Mouse (Mus musculus) intestine, embryonic 14.5 days (tissue): ENCODE results near the gene Glb1l2. TPM values are rescaled to one million over a fixed set of nuclear protein-coding genes. Genes with fewer than 3 reads are reported as not detected.

Experiments used
- ATAC-seq: fragments of 200-750 bp; cut with Nextera tagmentation; replicated peaks from 2 replicates; pipeline ENCODE4 v1.8.0; 2017; ENCODE audit warnings: low read depth, moderate number of reproducible peaks, moderate TSS enrichment, moderate library complexity; ENCODE audit not compliant: low FRiP score, low TSS enrichment
- DNase-seq: peaks from one replicate; pipeline ENCODE4 v3.0.0-alpha.2; 2018; ENCODE audit warnings: low spot score
- H3K27ac ChIP-seq: fragments of 300-500 bp; sonication (generic); 2 replicates; pipeline ENCODE4 v1.5.1; 2014; ENCODE audit warnings: low read depth, mild to moderate bottlenecking, control low read depth
- H3K27me3 ChIP-seq: fragments of 300-500 bp; sonication (generic); replicated peaks from 2 replicates; pipeline ENCODE4 v1.6.1; 2014; ENCODE audit warnings: low read length, control low read depth; ENCODE audit not compliant: control insufficient read depth, insufficient read depth
- H3K36me3 ChIP-seq: fragments of 300-500 bp; sonication (generic); 2 replicates; pipeline ENCODE4 v1.6.1; 2014; ENCODE audit warnings: low read length, control low read depth; ENCODE audit not compliant: control insufficient read depth, insufficient read depth
- H3K4me1 ChIP-seq: fragments of 300-500 bp; sonication (generic); replicated peaks from 2 replicates; pipeline ENCODE4 v1.6.1; 2014; ENCODE audit warnings: low read length, control low read depth, mixed read lengths; ENCODE audit not compliant: control insufficient read depth, insufficient read depth
- H3K4me2 ChIP-seq: fragments of 300-500 bp; sonication (generic); 2 replicates; pipeline ENCODE4 v1.6.1; 2014; ENCODE audit warnings: low read length
- H3K4me3 ChIP-seq: fragments of 300-500 bp; sonication (generic); 2 replicates; pipeline ENCODE4 v1.5.1; 2014; ENCODE audit warnings: low read depth, low read length, control low read depth, mixed read lengths
- H3K9ac ChIP-seq: fragments of 300-500 bp; sonication (generic); 2 replicates; pipeline ENCODE4 v1.6.1; 2014; ENCODE audit warnings: mild to moderate bottlenecking, low read length
- H3K9me3 ChIP-seq: fragments of 300-500 bp; sonication (generic); 2 replicates; pipeline ENCODE4 v1.6.1; 2016; ENCODE audit warnings: low read length, control low read depth; ENCODE audit not compliant: control insufficient read depth
- WGBS: fragments of 180-500 bp; shearing (Covaris S2); extraction: QIAGEN DNeasy Blood & Tissue Kit; methylation state at CpG from one replicate; pipeline ENCODE4 v1.1.7; 2014; 5-methylcytosine and 5-hydroxymethylcytosine counted together
- polyA plus RNA-seq: library from polyadenylated mRNA; unstranded; fragments of >200 nt; fragmentation: Nextera tagmentation; extraction: Ambion mirVana; gene quantifications from 2 replicates; pipeline ENCODE4 v1.2.1, GENCODE M21; 2014

Gene Glb1l2
- polyA plus RNA-seq, 1 experiment from 2014 or later, result 1.9 TPM

DNA sequence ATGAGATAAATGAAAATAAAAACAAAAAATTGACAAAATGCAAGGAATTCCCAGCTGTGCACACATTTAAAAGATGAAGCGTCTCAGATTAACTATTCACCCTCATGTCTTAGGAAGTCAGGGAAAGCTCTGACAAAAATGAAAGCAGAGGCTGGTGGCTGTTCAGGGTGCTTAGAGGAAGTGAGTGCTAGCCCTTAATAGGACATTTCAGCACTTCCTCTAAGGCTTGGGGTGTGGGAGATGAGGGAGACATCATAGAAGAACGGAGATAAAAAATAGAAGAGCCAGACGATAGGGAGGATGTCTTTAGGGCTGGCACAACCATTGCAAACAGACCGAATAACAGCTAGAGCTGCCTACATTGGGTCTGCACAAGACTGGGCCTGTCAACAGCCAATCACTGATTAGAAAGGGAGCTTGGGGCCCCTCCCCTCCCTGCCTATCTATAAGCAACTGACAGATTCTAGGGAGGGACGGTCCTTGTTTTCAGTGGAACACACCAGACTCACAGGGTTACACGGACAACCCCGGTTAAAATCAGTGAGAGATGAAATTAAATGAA lies 22.8 kb downstream of the Glb1l2 start:
- no peak for DNase-seq
- no peak overlapping the region for H3K4me3 ChIP-seq
- no peaks in the 10 kb centered on the region for H3K36me3 ChIP-seq
- H3K9me3 ChIP-seq, result no peaks in the 10 kb centered on the region
- H3K4me2 ChIP-seq, result no peak overlapping the region
- no peaks in the 10 kb centered on the region for H3K27me3 ChIP-seq
- no peaks in the 10 kb centered on the region for H3K4me1 ChIP-seq
- no peak overlapping the region for H3K27ac ChIP-seq
- WGBS, result 66% methylated on average over 7 of the region's 7 CpGs
- ATAC-seq, result no peak
- H3K9ac ChIP-seq, result no peak overlapping the region

DNA sequence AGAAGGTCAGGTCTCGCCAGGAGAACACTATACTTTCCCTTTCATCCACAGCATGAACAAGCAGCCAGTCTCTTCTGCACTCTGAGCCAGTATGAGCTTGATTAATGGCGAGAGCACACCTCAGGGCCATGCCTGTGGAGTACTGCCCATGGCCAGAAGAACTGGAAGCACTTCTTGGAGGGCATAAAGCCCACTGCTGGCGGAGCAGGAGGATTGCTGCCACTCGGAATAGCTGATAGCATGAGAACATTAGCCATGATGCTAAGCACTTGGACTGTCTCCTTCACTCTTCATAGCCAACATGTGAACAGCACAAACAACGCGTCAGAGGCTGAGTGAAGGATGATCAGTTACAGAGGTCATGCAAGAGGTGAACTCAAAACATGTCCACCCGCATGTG lies 27.8 kb downstream of the Glb1l2 start:
- DNase-seq, result no peak
- no peaks in the 10 kb centered on the region for H3K36me3 ChIP-seq
- no peak overlapping the region for H3K27ac ChIP-seq
- ATAC-seq, result no peak
- H3K4me3 ChIP-seq, result no peak overlapping the region
- WGBS, result 76% methylated on average over 7 of the region's 7 CpGs
- H3K4me1 ChIP-seq, result no peaks in the 10 kb centered on the region
- no peak overlapping the region for H3K9ac ChIP-seq
- H3K27me3 ChIP-seq, result no peaks in the 10 kb centered on the region
- no peak overlapping the region for H3K4me2 ChIP-seq
- H3K9me3 ChIP-seq, result no peaks in the 10 kb centered on the region

DNA sequence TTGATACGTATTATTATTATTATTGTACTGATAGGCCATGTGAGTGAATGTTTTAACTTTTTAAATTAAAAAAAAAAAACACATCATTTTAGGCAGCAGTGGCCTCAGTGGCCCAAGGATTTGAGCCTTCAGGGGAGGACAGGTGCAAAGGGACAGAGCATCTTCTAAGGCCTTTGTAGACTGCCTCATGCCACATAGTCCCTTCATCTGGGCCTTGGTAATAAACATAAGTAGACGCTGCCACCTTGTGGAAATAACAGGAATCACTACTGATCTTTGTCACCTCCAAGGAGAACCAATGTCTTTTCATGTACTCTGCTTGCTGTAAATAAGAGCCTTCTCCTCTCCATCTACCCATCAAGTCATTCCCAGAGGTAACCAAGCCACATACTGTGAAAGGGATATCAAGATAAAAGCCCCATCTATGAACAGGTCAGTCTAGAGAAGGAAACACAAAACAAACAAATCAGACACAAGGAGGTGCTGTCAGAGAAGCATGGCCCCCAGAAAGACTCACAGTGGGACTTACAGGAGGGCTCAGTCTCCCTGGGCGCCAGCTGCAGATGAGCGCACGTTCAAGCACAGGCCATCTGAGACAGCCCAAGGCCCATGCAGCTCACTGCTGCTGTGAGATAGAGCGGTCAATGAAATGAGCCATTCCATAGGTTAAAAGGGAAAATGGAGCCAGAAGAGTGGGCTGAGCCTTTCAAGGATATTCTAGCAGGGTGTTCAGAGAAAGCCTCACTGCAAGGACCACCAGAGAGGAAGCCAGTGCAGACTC lies 30.0 kb downstream of the Glb1l2 start:
- no peaks in the 10 kb centered on the region for H3K9me3 ChIP-seq
- WGBS, result 65% methylated on average over 6 of the region's 6 CpGs
- H3K36me3 ChIP-seq, result no peaks in the 10 kb centered on the region
- H3K27ac ChIP-seq, result no peak overlapping the region
- H3K4me3 ChIP-seq, result no peak overlapping the region
- no peak overlapping the region for H3K4me2 ChIP-seq
- no peak overlapping the region for H3K9ac ChIP-seq
- no peaks in the 10 kb centered on the region for H3K27me3 ChIP-seq
- ATAC-seq (0 out of 2 replicates have a peak, but pooled peaks have one; percentile 8), DNase-seq (peak; percentile 53)
- H3K4me1 ChIP-seq, result no peaks in the 10 kb centered on the region

DNA sequence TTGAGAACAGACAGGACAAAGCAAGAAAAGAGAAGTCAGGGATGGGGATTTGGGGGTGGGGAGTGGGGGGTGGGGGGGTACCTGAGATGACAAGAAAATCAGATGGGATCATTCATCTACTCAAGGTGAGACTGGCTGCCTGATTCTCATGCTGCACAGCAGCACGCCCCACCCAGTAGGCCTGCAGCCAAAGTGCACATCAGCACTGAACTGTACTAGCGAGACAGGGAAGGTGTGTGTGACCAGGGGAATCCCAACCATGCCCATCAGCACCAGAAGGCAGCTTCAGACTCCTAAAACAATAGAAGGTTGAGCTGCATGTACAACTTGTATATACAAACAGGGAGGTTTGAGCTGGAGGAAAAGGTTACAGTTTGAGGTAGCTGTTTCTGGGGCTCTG lies 30.6 kb downstream of the Glb1l2 start:
- Histone ChIP-seq H3K27me3 (no peaks in the 10 kb centered on the region), H3K4me1 (no peaks in the 10 kb centered on the region), H3K27ac (no peak overlapping the region), H3K9ac (no peak overlapping the region), H3K4me3 (no peak overlapping the region), H3K36me3 (no peaks in the 10 kb centered on the region), H3K4me2 (no peak overlapping the region), H3K9me3 (no peaks in the 10 kb centered on the region)
- ATAC-seq (no peak), DNase-seq (no peak)
- WGBS, result 84% methylated on average over 2 of the region's 2 CpGs

DNA sequence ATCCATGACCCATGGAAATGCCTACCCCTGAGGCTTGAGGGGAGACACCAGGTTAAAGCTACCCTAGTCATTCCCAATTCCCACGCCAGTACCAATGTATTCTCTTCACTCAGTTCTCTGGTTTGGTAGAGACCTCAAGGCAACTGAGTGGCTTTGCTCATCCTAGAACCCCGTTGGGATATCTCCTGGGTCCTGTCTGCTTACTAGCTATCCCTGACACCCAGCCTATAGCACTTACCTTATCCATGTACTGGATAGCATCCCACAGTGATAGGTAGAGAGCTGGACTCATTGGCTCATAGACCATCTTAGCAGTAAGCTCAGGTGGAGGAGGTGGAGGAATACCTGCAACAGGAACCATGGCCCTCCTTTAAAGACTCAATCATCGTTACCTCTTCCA lies 38.1 kb downstream of the Glb1l2 start:
- peak; percentile 2 for DNase-seq
- 76% methylated on average over 3 of the region's 3 CpGs for WGBS
- Histone ChIP-seq H3K27me3 (no peaks in the 10 kb centered on the region), H3K4me3 (no peak overlapping the region), H3K36me3 (no peaks in the 10 kb centered on the region), H3K27ac (no peak overlapping the region), H3K4me2 (no peak overlapping the region), H3K9ac (no peak overlapping the region), H3K4me1 (no peaks in the 10 kb centered on the region), H3K9me3 (no peaks in the 10 kb centered on the region)
- ATAC-seq, result no peak

DNA sequence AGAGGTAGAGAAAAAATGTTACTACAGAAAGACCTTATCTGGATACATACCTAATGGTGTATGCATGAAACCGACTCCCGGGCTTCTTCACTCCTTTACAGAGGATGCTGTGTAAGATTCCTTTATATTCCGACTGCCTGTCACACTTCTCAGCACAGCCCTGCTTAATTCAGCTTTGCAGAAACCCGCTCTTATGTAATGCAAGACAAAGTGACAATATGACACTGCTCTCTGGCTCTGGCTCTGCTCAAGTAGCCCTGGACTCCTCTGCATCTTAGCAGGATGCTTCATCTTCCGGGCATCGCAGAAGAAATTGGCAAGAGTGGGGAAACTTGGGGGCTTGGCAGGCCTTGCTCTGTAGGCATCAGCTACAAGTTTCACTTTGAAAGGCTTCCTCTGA lies 43.8 kb downstream of the Glb1l2 start:
- DNase-seq (no peak), ATAC-seq (no peak)
- H3K4me3 ChIP-seq, result no peak overlapping the region
- H3K27me3 ChIP-seq, result no peaks in the 10 kb centered on the region
- H3K9me3 ChIP-seq, result no peaks in the 10 kb centered on the region
- no peaks in the 10 kb centered on the region for H3K36me3 ChIP-seq
- no peak overlapping the region for H3K9ac ChIP-seq
- 88% methylated on average over 6 of the region's 6 CpGs for WGBS
- no peak overlapping the region for H3K4me2 ChIP-seq
- H3K4me1 ChIP-seq, result no peaks in the 10 kb centered on the region
- no peak overlapping the region for H3K27ac ChIP-seq

DNA sequence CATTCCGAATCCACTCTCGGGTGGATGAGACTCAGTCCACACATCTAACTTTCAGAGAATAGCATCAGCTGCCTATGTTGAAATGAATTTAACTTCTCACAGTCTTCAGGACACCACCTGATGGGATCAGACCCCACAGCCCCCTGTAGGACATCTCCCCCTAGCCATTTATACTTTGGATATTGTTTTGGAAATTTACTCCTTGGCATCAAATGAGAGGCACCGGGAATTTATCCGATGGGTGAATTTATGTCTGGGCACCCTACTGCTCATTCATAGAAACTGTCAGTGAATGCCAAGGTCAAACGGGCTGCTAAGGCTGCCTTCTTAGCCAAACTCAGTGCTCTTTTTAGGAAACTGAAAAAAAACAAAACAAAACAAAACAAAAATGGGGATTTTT lies 45.7 kb downstream of the Glb1l2 start:
- no peaks in the 10 kb centered on the region for H3K36me3 ChIP-seq
- no peaks in the 10 kb centered on the region for H3K9me3 ChIP-seq
- H3K4me2 ChIP-seq, result no peak overlapping the region
- H3K27ac ChIP-seq, result no peak overlapping the region
- DNase-seq, result no peak
- no peaks in the 10 kb centered on the region for H3K4me1 ChIP-seq
- no peak for ATAC-seq
- WGBS, result 82% methylated on average over 5 of the region's 5 CpGs
- no peak overlapping the region for H3K4me3 ChIP-seq
- no peak overlapping the region for H3K9ac ChIP-seq
- no peaks in the 10 kb centered on the region for H3K27me3 ChIP-seq

DNA sequence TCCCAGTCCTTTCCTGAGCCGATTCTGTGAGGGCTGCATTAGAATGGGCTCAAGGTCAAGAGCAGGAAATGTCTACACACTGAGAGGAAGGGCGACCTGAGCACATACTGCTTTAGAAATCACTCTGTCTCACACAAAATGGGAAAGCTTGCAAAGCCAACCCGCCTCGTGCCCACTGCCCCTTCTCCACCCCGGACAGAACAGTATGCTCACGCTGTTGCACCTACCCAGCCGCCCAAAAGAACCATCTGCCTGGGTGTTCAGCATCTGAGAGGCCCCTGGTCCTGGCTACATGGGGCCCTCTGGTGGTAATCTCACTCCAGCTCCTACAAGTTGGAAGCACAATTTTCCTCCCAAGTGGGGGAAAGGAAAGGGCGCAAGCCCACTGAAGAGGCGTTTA lies 46.2 kb downstream of the Glb1l2 start:
- ATAC-seq, result no peak
- 36% methylated on average over 9 of the region's 9 CpGs for WGBS

DNA sequence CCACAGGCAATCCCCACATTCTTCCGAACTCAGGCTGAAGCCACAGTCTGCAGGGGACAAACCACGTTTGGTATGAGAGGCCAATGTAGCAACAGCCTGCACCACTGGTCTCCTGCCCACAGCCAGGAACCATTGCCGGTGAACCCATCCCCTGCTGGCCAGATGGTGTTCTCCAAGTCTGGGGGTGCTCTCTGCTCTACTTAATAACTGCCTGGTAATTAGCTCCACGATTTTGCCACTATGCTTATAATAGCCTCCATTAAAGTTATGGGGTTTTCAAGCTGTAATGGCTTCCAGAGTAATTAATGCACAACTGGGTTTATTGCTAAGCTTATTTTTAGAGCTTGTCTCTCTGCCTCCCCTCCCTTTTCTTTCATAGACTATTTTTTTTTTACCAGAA lies 57.4 kb downstream of the Glb1l2 start:
- ATAC-seq (no peak), DNase-seq (no peak)
- 77% methylated on average over 4 of the region's 4 CpGs for WGBS

More for the DNA sequence above, 46.2 kb downstream of the Glb1l2 start:
- H3K27me3 ChIP-seq, result no peaks in the 10 kb centered on the region
- H3K4me1 ChIP-seq, result no peaks in the 10 kb centered on the region
- no peak overlapping the region for H3K4me2 ChIP-seq
- no peaks in the 10 kb centered on the region for H3K9me3 ChIP-seq
- no peak overlapping the region for H3K9ac ChIP-seq
- no peak overlapping the region for H3K4me3 ChIP-seq
- H3K27ac ChIP-seq, result no peak overlapping the region
- no peaks in the 10 kb centered on the region for H3K36me3 ChIP-seq
- DNase-seq, result no peak

More for the DNA sequence above, 57.4 kb downstream of the Glb1l2 start:
- Histone ChIP-seq H3K4me1 (no peaks in the 10 kb centered on the region), H3K36me3 (no peaks in the 10 kb centered on the region), H3K27me3 (no peaks in the 10 kb centered on the region), H3K4me2 (no peak overlapping the region), H3K27ac (no peak overlapping the region), H3K4me3 (no peak overlapping the region), H3K9me3 (no peaks in the 10 kb centered on the region), H3K9ac (no peak overlapping the region)
